Mouse (Mus musculus) adrenal gland, postnatal 10 days (tissue): Measurements from ENCODE around the gene Gm21900. TPM values are rescaled to one million over a fixed set of nuclear protein-coding genes. Genes with fewer than 3 reads are reported as not detected.
A peak's percentile ranks its signal among the peaks of the same experiment; 100 is the strongest.
"Not testable (repeated sequence)": the region's sequence is repeated elsewhere in the genome, so short reads cannot be mapped to it uniquely, and the experiment has no call there.

Experiments
- DNase-seq: peaks from one replicate; pipeline ENCODE4 v3.0.0; 2021; ENCODE audit warnings: mixed read lengths
- long read RNA-seq, 2 experiments: library from polyadenylated mRNA; stranded (forward); transcript quantifications; one replicate each; pipeline ENCODE4 v2.0.0; 2021
- total RNA-seq, 2 experiments: library from RNA; stranded (reverse); gene quantifications; 2 replicates each; pipeline ENCODE4 v1.2.3; 2021

The Gm21900 gene
- total RNA-seq = not detected
- long read RNA-seq, experiment 1 = 0 reads
- long read RNA-seq, experiment 2 = 0 reads

- not testable (repeated sequence) for DNase-seq
Observed at GRCm38 (mm10) chrY:10616061-10616460, at the start of gene Gm21900. TSS of gene Gm21900 (plus strand) at chrY:10616361.

DNA sequence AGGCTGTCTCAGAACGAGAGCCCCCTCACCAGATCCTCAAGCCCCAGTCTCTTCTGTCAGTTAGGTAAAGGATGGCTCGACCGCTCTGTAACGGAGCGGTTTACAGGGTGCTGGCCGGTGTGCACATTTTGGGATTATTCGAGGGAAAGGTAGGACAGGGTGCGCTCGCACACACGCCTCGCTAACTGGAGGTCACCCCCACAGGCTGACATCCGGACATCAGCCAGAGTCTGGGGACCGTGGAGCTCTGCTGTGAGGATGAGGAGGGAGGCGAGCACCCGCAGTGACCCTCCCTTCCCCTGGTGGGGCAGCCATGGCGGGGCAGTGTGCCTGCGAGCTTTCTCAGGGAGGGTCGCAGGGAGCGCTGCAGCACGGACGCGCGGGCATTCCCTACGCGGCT lies 27.4 kb downstream of the Gm21900 start:
- peak; percentile 7 for DNase-seq

Other genes starting within 250 kb of the Gm21900 start
- gene Gm28510, start 203.6 kb upstream of the Gm21900 start, total RNA-seq = not detected
- gene Gm20737, start 80.3 kb upstream of the Gm21900 start, total RNA-seq = not detected
- gene Gm21775, start 62.9 kb upstream of the Gm21900 start, total RNA-seq = not detected
- gene Gm20777, start 136.1 kb downstream of the Gm21900 start, total RNA-seq = not detected